10 mouse cellular contexts compared by ENCODE assay signal in the genomic region with DNA sequence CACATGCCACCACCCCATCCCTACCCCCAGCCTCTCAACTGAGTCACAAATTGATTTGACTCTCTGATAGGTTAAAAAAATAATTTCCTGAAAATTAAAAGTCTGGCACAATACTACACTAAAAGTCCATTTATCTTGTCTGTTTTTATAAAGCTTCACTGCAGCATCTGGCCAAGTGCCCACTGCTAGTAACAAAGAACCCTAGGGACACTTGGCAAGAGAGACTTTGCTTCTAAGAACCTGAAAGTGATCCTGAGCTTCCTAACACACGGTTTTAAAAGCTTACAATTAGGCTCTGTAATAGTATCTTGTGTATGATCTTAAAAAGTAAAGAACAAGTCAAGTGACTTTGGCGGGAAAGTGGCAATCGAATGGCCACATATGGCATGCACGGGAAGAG.
DNase-seq lines count a peak whose midpoint lies in the region; ATAC-seq lines count a peak whose summit lies in the region.
"Had no signal": no experiment of that assay in that cellular context is flagged by ENCODE, and none has a peak within 500 bp of the region (broad histone marks: within the 10 kb centered on the region; RNA-seq: fewer than 3 reads in every experiment).

No protein-coding gene starts in this region.

- no peak overlapping the region for H3K4me2 ChIP-seq in kidney, embryonic 14.5 days (replicated peaks; ENCODE audit: low read depth, low read length)
- H3K4me2 ChIP-seq in embryonic facial prominence, embryonic 13.5 days: peak overlapping the region; percentile 43

- intact Hi-C loops in left cerebral cortex, postnatal 25 days (cut with DNase I): no loop called here

- peak; percentile 23 for DNase-seq in embryo, embryonic 11 days
- no peak for DNase-seq in embryo, embryonic 10 days (ENCODE audit: low spot score)
- DNase-seq in kidney, adult 11 months: peak; percentile 30
- DNase-seq in limb, embryonic 10.5 days (ENCODE audit: low spot score): no peak
- no peak for DNase-seq in spleen, postnatal 10 days (ENCODE audit: low spot score in 2 of 2)
- no peak for DNase-seq in left cerebral cortex, postnatal 25 days (ENCODE audit: low spot score in 2 of 2)
- DNase-seq: forebrain, postnatal 0 days had no signal

- H3K4me3 ChIP-seq in kidney, embryonic 14.5 days (ENCODE audit: low read length): no peak overlapping the region
- H3K4me3 ChIP-seq in embryonic facial prominence, embryonic 13.5 days: no peak overlapping the region
- no peak overlapping the region for H3K4me3 ChIP-seq in limb, embryonic 10.5 days
- H3K4me3 ChIP-seq: liver, embryonic 15.5 days had no signal

- no peak overlapping the region for H3K27ac ChIP-seq in kidney, embryonic 14.5 days (ENCODE audit: low read depth, low read length)
- H3K27ac ChIP-seq in embryonic facial prominence, embryonic 13.5 days: peak overlapping the region; percentile 29; the same call in 1 of the 2 replicates
- H3K27ac ChIP-seq in limb, embryonic 10.5 days: peak overlapping the region; percentile 68; the same call in 1 of the 2 replicates
- H3K27ac ChIP-seq: liver, embryonic 15.5 days had no signal

- no peaks in the 10 kb centered on the region for H3K4me1 ChIP-seq in kidney, embryonic 14.5 days (ENCODE audit: control insufficient read depth, insufficient read depth, low read length)
- peaks cover 30% of the 10 kb centered on the region for H3K4me1 ChIP-seq in embryonic facial prominence, embryonic 13.5 days
- H3K4me1 ChIP-seq in limb, embryonic 10.5 days: peaks cover 32% of the 10 kb centered on the region
- H3K4me1 ChIP-seq: liver, embryonic 15.5 days had no signal

- H3K9ac ChIP-seq in kidney, embryonic 14.5 days (ENCODE audit: low read depth, low read length): no peak overlapping the region
- H3K9ac ChIP-seq in embryonic facial prominence, embryonic 13.5 days: no peak overlapping the region
- H3K9ac ChIP-seq: forebrain, postnatal 0 days; liver, embryonic 15.5 days had no signal

- H3K27me3 ChIP-seq in kidney, embryonic 14.5 days (ENCODE audit: control insufficient read depth, insufficient read depth, low read length): no peaks in the 10 kb centered on the region
- H3K27me3 ChIP-seq in embryonic facial prominence, embryonic 13.5 days: 0 out of 2 replicates have a peak, but pooled peaks cover 2% of the 10 kb centered on the region
- no peaks in the 10 kb centered on the region for H3K27me3 ChIP-seq in limb, embryonic 10.5 days (ENCODE audit: low read depth, poor library complexity, severe bottlenecking)

- no peak for ATAC-seq in kidney, embryonic 14.5 days (ENCODE audit: low FRiP score, low TSS enrichment)
- ATAC-seq in embryonic facial prominence, embryonic 13.5 days (ENCODE audit: insufficient number of reproducible peaks, insufficient read depth, low FRiP score, low TSS enrichment, low read depth): no peak
- ATAC-seq: forebrain, postnatal 0 days had no signal

- H3K9me3 ChIP-seq in kidney, embryonic 14.5 days (ENCODE audit: control insufficient read depth, low read length): no peaks in the 10 kb centered on the region
- H3K9me3 ChIP-seq in embryonic facial prominence, embryonic 13.5 days: no peaks in the 10 kb centered on the region
- no peaks in the 10 kb centered on the region for H3K9me3 ChIP-seq in limb, embryonic 10.5 days (replicated peaks)
- H3K9me3 ChIP-seq: liver, embryonic 15.5 days had no signal

- 55% methylated on average over 4 of the region's 4 CpGs for WGBS in kidney, embryonic 14.5 days
- WGBS in embryonic facial prominence, embryonic 13.5 days: 24% methylated on average over 4 of the region's 4 CpGs
- WGBS in limb, embryonic 10.5 days: 57% methylated on average over 4 of the region's 4 CpGs

- H3K36me3 ChIP-seq in kidney, embryonic 14.5 days (ENCODE audit: control insufficient read depth, insufficient read depth, low read length): no peaks in the 10 kb centered on the region
- H3K36me3 ChIP-seq in embryonic facial prominence, embryonic 13.5 days: no peaks in the 10 kb centered on the region
- H3K36me3 ChIP-seq in limb, embryonic 10.5 days: no peaks in the 10 kb centered on the region
- H3K36me3 ChIP-seq: liver, embryonic 15.5 days had no signal

Comparison
In these comparisons a context has a peak if more than half of its experiments do, and no peak if none do; other contexts are left out.
1. DNase-seq: peak in embryo, embryonic 11 days (single experiment) and kidney, adult 11 months (single experiment); none in embryo, embryonic 10 days (single experiment), limb, embryonic 10.5 days (single experiment), spleen, postnatal 10 days (0 of 2) and left cerebral cortex, postnatal 25 days (0 of 2).